Comparison of ENCODE assay signal across 19 mouse cellular contexts in the genomic region with DNA sequence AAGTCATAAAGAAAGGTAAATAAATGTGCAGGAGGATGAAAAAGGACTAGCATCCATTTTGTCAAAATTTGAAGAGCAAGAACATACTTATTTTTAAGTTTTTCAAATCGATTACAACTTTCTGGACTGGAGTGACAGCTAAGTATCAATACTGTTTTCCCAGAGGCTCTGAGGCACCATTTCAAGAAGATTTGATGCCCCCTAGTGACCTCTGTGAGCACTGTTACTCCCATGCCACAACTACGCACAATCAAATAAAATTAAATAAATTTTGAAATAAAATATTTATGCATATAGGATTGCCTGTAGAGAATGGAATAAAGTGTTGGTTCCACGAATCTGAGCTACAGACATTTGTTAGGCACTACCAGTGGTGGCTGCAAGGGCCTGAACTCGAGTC.
DNase-seq lines count a peak whose midpoint lies in the region; ATAC-seq and TF ChIP-seq lines count a peak whose summit lies in the region.
"Had no signal": no experiment of that assay in that cellular context is flagged by ENCODE, and none has a peak within 500 bp of the region (broad histone marks: within the 10 kb centered on the region; RNA-seq: fewer than 3 reads in every experiment).

No protein-coding gene starts in this region.

- DNase-seq in forebrain, embryonic 14.5 days (ENCODE audit: low spot score): peak; percentile 22
- DNase-seq in forebrain, postnatal 0 days: no peak
- peak; percentile 50 for DNase-seq in midbrain, embryonic 14.5 days
- DNase-seq in MEL-GATA-1-ER (ENCODE audit: extremely low read depth, low read depth): peak; percentile 6
- peak; percentile 1 for DNase-seq in embryo, embryonic 9.5 days (ENCODE audit: extremely low spot score)
- DNase-seq in kidney, adult 8-10 months: no peak
- no peak for DNase-seq in layer of hippocampus, postnatal 25 days (ENCODE audit: extremely low spot score in 1 of 2, low spot score in 1 of 2)
- DNase-seq: adrenal gland, postnatal 25 days; B cell, adult 2 months; gastrocnemius, postnatal 14 days; heart, postnatal 14 days; kidney, adult 2 months; kidney, postnatal 4 days; lung, postnatal 10 days had no signal

- WGBS in forebrain, embryonic 14.5 days: 53% methylated on average over 4 of the region's 4 CpGs
- 59% methylated on average over 4 of the region's 4 CpGs for WGBS in forebrain, postnatal 0 days
- WGBS in midbrain, embryonic 14.5 days: 60% methylated on average over 4 of the region's 4 CpGs
- WGBS in midbrain, embryonic 15.5 days: 65% methylated on average over 4 of the region's 4 CpGs

- H3K9me3 ChIP-seq in forebrain, embryonic 14.5 days (replicated peaks; ENCODE audit: control insufficient read depth, low read length): no peaks in the 10 kb centered on the region
- H3K9me3 ChIP-seq in forebrain, postnatal 0 days (ENCODE audit: low read length): no peaks in the 10 kb centered on the region
- H3K9me3 ChIP-seq in midbrain, embryonic 14.5 days (ENCODE audit: control insufficient read depth, low read length): no peaks in the 10 kb centered on the region
- no peaks in the 10 kb centered on the region for H3K9me3 ChIP-seq in midbrain, embryonic 15.5 days
- H3K9me3 ChIP-seq: G1E; limb, embryonic 13.5 days; liver, embryonic 15.5 days had no signal

- no peaks in the 10 kb centered on the region for H3K4me1 ChIP-seq in forebrain, embryonic 14.5 days (ENCODE audit: control insufficient read depth, insufficient read depth, low read length)
- H3K4me1 ChIP-seq in forebrain, postnatal 0 days (ENCODE audit: insufficient read depth): no peaks in the 10 kb centered on the region
- H3K4me1 ChIP-seq in midbrain, embryonic 14.5 days (ENCODE audit: control insufficient read depth, insufficient read depth, low read length): no peaks in the 10 kb centered on the region
- H3K4me1 ChIP-seq in midbrain, embryonic 15.5 days: no peaks in the 10 kb centered on the region
- H3K4me1 ChIP-seq: limb, embryonic 13.5 days; liver, embryonic 15.5 days had no signal

- no peak overlapping the region for H3K4me3 ChIP-seq in forebrain, embryonic 14.5 days (ENCODE audit: low read depth, low read length)
- no peak overlapping the region for H3K4me3 ChIP-seq in forebrain, postnatal 0 days (ENCODE audit: low read depth, low read length)
- no peak overlapping the region for H3K4me3 ChIP-seq in midbrain, embryonic 14.5 days (replicated peaks; ENCODE audit: low read depth, low read length)
- no peak overlapping the region for H3K4me3 ChIP-seq in midbrain, embryonic 15.5 days
- H3K4me3 ChIP-seq: limb, embryonic 13.5 days; liver, embryonic 15.5 days had no signal

- TF ChIP-seq CTCF in forebrain, postnatal 0 days (IDR thresholded peaks at IDR 0.05; ENCODE audit: low read depth): no peak

- H3K9ac ChIP-seq in forebrain, embryonic 14.5 days (ENCODE audit: low read length): no peak overlapping the region
- no peak overlapping the region for H3K9ac ChIP-seq in forebrain, postnatal 0 days
- no peak overlapping the region for H3K9ac ChIP-seq in midbrain, embryonic 14.5 days (replicated peaks; ENCODE audit: low read length)
- no peak overlapping the region for H3K9ac ChIP-seq in midbrain, embryonic 15.5 days
- H3K9ac ChIP-seq: limb, embryonic 13.5 days; liver, embryonic 15.5 days had no signal

- no peak for ATAC-seq in forebrain, embryonic 14.5 days
- no peak for ATAC-seq in forebrain, postnatal 0 days
- ATAC-seq in midbrain, embryonic 14.5 days (ENCODE audit: low FRiP score, low TSS enrichment): no peak
- ATAC-seq in midbrain, embryonic 15.5 days (replicated peaks): no peak
- ATAC-seq: forebrain, embryonic 16.5 days had no signal

- no peaks in the 10 kb centered on the region for H3K27me3 ChIP-seq in forebrain, embryonic 14.5 days (replicated peaks; ENCODE audit: control insufficient read depth, insufficient read depth, low read length)
- H3K27me3 ChIP-seq in forebrain, postnatal 0 days (ENCODE audit: insufficient read depth, low read length): no peaks in the 10 kb centered on the region
- H3K27me3 ChIP-seq in midbrain, embryonic 14.5 days (ENCODE audit: control insufficient read depth, insufficient read depth, low read length): no peaks in the 10 kb centered on the region
- H3K27me3 ChIP-seq in midbrain, embryonic 15.5 days (replicated peaks): no peaks in the 10 kb centered on the region
- H3K27me3 ChIP-seq: limb, embryonic 13.5 days; liver, embryonic 15.5 days had no signal

- H3K27ac ChIP-seq in forebrain, embryonic 14.5 days (ENCODE audit: low read depth, low read length): no peak overlapping the region
- H3K27ac ChIP-seq in forebrain, postnatal 0 days (ENCODE audit: low read depth, low read length): no peak overlapping the region
- H3K27ac ChIP-seq in midbrain, embryonic 14.5 days (replicated peaks; ENCODE audit: low read depth, low read length): no peak overlapping the region
- no peak overlapping the region for H3K27ac ChIP-seq in midbrain, embryonic 15.5 days
- H3K27ac ChIP-seq: limb, embryonic 13.5 days; liver, embryonic 15.5 days had no signal

- H3K36me3 ChIP-seq in forebrain, embryonic 14.5 days (ENCODE audit: control insufficient read depth, insufficient read depth, low read length): no peaks in the 10 kb centered on the region
- no peaks in the 10 kb centered on the region for H3K36me3 ChIP-seq in forebrain, postnatal 0 days (ENCODE audit: insufficient read depth)
- no peaks in the 10 kb centered on the region for H3K36me3 ChIP-seq in midbrain, embryonic 14.5 days (ENCODE audit: control insufficient read depth, insufficient read depth, low read length)
- no peaks in the 10 kb centered on the region for H3K36me3 ChIP-seq in midbrain, embryonic 15.5 days (replicated peaks)
- H3K36me3 ChIP-seq: G1E; limb, embryonic 13.5 days; liver, embryonic 15.5 days had no signal

- no peak overlapping the region for H3K4me2 ChIP-seq in forebrain, embryonic 14.5 days (ENCODE audit: low read length)
- H3K4me2 ChIP-seq in forebrain, postnatal 0 days (ENCODE audit: low read depth): no peak overlapping the region
- no peak overlapping the region for H3K4me2 ChIP-seq in midbrain, embryonic 14.5 days (ENCODE audit: low read length)
- no peak overlapping the region for H3K4me2 ChIP-seq in midbrain, embryonic 15.5 days
- H3K4me2 ChIP-seq: limb, embryonic 13.5 days; liver, embryonic 15.5 days had no signal

Comparison
In these comparisons a context has a peak if more than half of its experiments do, and no peak if none do; other contexts are left out.
1. DNase-seq: peak in forebrain, embryonic 14.5 days (single experiment), midbrain, embryonic 14.5 days (single experiment), MEL-GATA-1-ER (single experiment) and embryo, embryonic 9.5 days (single experiment); none in forebrain, postnatal 0 days (single experiment), kidney, adult 8-10 months (0 of 2) and layer of hippocampus, postnatal 25 days (0 of 2).